Mouse (Mus musculus) adrenal gland, adult 18-20 months (tissue): Measurements from ENCODE around the gene Frmd8. TPM values are rescaled to one million over a fixed set of nuclear protein-coding genes. Genes with fewer than 3 reads are reported as not detected.

Experiments
- DNase-seq, 2 experiments: peaks; one replicate each; pipeline ENCODE4 v3.0.0; 2021 to 2022; ENCODE audit warnings: low spot score in 2 of 2
- long read RNA-seq, 2 experiments: library from polyadenylated mRNA; stranded (forward); transcript quantifications; one replicate each; pipeline ENCODE4 v2.0.0; 2021
- total RNA-seq, 2 experiments: library from RNA; stranded (reverse); gene quantifications; 1 replicate in 1 of 2; 2 replicates in 1 of 2; pipeline ENCODE4 v1.2.3; 2021

Frmd8 gene
- 10 to 100 TPM; 21.1 to 42.8 TPM for total RNA-seq
- long read RNA-seq, experiment 1, full-length matches to known transcripts, result 53 of 63 reads
- long read RNA-seq, experiment 1, partial matches to known transcripts, result 2 of 63 reads
- long read RNA-seq, experiment 1, other reads (novel, unspliced or antisense), result 8 of 63 reads
- long read RNA-seq, experiment 2, full-length matches to known transcripts, result 134 of 206 reads
- long read RNA-seq, experiment 2, partial matches to known transcripts, result 47 of 206 reads
- long read RNA-seq, experiment 2, other reads (novel, unspliced or antisense), result 25 of 206 reads

DNA sequence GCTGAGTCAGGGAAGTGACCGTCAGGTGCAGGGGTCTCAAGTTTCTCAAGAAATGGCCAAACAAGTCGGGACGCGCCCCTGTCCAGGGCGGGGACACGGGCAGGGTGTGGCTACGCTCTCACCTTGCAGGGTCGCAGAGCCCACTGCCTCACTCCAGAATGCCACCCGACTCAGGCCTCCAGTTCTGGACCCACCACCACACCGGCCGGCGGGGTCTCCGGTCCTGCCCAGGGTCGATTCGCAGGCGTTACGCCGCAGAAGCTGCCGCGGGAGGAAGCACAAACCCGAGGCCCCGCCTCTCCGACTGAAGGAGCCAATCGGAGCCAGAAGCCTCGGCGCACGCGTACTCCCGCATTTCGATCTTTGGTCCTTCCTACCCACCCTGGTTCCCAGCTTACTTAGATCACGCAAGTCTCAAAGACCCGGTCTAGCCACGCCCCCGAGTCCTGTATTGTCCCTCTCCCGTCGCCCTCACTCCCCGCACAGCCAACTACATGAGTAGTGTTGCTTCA lies at the start of gene Frmd8:
TSS of gene Frmd8 (minus strand) at position 306 of the 512 bp plus-strand sequence.
- DNase-seq, result peak; percentile 90 to 91

DNA sequence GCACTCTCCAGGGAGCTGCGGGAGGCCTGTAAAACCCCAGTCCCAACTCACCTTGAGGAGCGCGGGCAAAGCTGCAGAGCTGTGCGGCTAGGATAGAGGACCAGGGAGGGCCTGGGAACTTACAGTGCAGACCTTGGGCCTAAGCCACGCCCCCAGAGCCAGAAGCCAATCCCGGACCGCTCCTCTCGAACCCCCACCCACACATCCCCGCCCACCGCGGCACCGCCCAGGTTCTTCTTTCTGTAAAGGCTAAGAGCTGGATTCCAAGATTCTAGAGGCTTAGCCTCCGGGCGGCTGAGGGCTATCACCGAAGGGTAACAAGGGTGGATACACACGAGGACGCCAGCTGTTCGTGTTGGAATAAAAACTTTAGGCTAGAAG lies 49.6 kb upstream of the Frmd8 start, which contains the start of gene Cdc42ep2:
TSS of gene Cdc42ep2 (minus strand) at position 104 of the 381 bp plus-strand sequence.
- peak; percentile 94 to 95 for DNase-seq

DNA sequence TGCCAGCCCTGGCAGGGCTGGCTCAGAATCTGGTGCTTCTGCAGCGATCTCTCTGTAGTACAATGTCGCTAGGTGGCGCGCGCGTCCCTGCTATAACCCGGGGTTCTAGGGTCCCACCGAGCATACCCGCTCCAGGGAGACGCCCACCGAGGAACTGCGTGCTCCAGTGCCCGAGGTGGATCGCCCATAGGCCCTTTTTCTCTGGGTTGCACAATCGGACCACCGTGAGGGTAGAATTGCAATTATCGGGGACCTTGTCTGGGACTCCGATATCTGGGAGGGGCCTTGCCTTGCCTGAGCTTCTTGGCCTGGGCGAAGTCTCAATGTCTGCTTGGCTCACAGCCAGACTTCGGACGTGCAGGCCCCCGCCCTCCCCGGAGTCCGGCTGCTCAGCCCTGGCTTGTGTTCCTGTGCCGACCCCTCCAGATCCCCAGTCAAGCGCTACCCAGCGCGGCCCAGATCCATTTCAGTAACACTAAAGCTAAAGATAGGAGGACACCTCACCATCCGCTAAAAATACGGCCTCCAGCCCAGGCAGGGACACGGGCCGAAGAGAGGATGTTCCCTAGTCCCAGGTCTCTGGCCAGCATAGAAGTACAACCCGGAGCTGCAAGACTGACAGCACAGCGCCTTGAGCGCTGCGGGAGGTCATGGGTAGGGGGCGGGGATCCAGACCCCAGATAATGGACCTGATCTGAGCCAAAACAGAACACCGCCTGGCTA lies 49.1 kb upstream of the Frmd8 start:
- peak; percentile 85 to 94 for DNase-seq

DNA sequence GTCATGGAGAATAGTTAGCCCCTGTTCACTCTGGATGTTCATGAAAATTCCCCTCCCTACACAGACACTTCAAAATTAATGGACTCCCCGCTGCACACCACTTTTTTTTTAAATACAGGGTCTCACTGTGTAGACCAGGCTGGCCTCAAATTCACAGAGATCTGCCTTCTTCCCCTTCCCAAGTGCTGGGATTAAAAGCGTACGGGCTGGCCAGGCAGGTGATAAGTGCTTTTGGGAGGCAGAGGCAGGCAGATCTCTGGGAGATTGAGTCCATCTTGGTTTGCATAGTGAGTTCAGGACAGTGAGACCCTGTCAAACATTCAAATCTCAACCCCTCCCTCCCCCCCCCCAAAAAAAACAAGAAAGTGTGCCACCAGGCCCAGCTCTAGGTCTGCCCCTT lies 47.9 kb upstream of the Frmd8 start:
- no peak for DNase-seq

DNA sequence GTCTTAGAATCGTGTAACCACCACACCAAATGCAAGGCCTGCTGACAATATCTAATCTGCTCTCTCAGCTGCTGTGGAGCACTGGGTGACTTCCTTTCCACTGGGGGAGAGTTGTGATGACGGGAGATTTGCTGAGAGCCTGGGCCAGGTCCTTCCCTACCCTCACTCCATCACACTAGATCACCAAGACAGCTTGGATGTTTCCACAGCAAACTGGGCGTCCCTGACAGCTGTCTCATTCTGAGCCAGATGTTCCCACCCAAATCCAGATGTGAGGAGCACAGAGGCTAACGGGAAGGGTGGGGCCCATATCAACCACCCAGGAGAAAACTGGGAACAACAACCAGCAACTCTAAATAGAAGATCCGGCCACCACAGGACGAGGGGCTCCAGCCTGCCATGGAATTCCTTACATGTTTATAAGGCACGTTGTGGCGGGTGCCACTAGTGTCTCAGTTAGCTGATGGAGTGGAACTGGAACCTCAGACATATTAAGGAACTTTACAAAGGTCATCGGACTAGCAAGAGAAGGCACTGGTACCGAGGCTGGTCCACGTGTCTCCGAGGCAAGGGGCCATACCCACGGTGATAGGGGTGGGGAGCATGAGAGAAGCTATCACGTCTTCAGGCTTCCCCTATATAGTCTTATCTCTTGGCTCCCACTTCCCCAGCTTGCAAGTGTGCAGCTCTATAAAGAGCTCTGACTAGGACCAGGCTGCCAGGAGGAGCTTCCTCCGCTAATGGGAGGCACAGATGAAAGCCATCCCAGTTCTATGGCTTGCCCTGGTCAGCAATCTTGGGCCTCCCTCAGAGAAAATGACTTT lies 47.3 kb upstream of the Frmd8 start:
- DNase-seq, result no peak

DNA sequence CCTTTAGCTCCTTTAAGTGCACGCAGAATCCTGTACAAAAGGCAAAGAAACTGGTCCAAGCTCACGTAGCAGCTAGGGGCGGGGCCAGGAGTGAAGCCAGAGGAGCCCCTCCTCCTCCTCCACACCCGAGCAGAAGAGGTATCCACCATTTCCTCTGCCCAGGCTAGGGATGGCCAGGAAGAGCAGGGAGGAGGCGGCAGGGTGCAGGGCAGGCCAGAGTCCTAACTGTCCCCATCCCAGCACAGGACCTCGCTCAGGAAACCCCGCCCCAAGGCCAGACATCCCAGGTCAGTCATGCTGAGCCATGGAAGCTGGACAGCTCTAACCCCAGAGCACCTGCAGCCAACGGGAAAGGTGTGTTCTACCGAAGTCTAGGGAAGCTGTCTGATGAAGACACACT lies 46.6 kb upstream of the Frmd8 start:
- no peak for DNase-seq

DNA sequence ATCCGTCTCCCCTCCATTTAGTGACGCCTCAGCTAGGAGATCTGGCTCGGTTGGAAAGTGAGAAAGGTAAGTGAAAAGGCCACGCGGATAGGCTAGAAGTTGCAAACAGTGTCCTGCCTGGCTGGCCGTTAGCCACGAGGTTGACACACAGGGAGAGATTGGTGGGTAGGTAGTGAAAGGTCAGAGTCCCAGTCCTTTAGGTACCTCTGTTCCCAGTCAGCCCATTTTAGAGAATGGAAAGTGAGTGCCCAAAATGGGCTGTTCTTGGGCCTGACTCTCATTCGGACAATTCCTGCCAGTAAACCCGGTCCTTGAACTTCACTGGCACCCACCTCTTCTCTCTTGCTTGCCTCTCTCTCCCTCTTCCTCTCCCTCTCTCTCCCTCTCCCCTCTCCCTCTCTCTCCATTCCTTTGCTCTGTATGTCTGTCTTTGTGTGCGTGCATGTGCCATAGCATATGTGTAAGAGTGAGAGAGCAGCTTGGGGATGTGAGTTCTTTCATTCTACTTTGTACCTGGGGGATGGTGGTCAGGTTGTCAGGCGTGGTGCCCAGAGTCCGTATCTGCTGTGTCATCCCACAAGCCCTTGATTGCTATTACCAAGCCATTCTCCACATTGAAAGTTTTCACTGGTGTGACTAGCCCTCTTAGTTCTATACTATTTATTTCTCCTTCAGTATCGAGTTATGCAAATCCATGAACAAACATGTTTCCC lies 38.1 kb upstream of the Frmd8 start, which contains the start of gene Dpf2:
TSS of gene Dpf2 (minus strand) at position 4 of the 713 bp plus-strand sequence.
- no peak for DNase-seq

DNA sequence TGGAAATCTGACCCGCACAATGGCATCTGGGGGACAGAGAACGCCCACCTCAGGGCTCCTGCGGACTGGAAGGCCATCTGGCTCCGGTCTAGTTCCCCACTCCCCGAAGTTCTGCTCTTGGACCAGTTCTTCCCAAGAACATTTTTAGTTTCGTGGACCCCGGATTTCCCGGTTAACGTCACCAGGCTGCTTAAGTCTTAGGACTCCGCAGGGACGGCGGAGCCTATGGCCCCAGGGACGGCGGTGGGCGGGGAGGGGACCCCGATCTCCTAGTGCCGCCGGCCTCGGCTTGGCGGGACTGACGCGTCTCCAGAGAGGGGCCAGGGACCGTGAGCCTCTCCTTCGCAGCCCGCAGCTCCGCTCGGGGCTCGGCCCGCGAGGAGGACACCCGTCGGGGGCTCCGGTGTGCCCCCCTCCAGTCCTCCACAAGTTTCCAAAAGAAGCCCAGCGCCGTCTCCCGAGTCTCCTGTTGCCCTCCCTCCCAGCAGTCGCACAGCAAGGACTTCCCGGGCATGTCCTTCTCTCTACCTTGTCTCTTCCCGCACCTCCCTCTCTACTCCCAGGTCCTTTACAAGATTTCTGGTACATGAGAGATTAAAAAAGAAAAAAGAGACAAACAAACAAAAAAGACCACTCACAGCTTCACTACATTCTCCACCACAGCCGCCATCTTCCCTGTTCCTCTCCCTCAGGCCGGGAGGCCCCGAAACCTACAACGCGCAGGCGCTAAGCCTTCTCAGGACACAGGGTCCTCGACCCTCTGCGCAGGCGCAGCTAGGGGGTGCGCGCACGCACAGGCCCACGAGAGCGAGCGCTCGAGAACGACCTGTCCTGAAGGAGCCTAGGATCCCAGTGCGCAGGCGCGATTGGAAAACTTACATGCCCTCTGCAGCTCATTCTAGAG lies 37.3 kb upstream of the Frmd8 start:
- peak; percentile 97 to 98 for DNase-seq

DNA sequence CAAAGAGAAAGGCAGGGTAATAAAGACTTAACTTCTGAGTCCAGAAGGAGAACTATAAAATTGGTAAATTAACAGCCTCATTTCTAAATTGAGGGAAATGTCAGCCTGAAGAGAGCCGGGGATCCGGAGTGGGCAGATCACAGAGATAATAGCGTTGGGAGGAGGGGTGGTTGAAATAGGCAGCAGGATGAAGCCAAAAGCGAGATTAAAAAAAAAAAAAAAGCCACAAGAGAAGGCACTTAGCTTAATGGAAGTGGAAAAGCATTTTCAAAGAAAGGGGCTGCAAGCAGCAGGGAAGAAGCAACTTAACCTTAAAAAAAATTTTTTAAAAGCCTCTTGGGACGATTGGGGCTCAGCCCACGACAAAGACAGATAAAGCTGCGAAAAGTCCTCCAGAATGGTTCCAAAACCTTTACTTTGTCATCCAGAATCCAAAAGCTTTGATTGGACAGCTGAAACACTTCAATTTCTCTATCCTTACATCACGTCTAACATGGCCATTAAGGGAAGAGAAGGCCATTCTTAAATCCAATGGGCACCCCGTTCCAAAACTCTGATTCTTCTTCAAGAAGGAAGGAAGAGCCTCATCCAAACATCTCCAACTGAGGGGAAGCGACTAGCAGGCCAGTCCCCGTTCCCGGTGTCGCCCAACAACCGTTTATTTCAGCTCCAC lies 36.5 kb upstream of the Frmd8 start:
- DNase-seq, result no peak

DNA sequence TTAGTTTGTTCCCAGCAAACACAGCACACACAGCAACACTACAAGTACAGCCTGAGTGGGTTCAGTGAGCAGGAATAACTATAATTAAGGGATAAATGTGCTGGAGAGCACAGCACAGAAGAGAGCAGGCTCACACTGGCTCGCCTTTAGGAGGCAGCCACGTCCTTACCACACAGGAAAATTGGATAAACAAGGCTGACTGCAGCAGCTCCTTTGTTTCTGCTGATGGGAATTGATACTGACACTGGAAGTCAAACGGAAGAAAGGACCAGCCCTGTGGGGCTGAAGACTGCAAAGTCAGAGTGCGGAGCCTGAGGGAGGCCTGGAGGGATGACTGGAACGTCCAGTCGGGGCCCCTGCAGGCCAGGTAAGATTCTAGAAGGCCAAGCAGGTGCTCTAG lies 35.1 kb upstream of the Frmd8 start:
- DNase-seq, result no peak

DNA sequence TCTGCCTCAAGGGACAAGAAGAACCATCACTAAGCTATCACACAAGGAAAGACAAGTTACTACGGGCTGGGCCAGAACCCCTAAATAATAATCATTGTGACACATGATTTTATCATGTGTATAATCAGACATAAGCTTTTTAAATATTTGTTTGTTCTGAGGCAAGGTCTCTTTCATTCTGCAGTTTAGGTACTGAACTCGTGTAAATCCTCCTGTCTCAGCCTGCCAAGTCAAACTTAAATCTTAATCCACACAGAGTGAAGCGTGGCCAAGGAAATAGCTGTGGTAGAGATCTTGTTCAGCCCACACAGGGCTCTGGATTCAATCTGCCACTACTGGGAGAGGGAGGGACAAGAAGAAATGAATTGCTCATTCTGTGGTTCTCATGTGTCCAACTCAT lies 32.2 kb upstream of the Frmd8 start:
- DNase-seq, result no peak

DNA sequence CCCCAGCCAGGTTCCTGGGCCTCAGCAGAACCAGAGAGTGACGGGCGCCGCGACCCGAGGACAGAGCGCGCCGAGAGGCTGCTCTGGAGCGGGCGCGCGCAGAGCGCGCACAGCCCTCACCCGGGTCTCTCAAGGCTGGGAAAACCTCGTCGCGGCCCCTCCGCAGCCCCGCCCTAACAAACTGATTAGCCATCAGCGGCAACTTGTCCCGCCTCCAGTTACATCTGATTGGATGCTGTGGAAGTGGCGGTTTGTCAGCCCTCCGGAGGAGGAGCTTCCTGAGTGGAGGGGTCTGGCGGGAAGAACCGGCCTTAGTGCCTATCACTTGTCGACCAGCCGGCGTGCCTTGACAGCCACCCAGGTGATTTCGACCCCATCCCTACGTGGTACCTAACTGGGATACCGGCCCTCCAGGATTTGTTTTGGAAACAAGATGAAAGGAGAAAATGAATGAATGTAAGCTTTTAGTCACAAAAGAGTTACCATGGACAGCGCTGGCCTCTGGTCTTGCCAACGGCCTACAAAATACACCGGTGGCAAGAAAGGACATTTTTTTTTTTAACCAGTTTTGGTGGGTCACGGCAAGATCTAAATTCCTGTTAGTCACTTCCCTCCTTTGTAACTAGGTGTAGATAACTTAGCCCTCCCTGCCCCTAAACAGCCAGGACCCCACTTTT lies 19.1 kb upstream of the Frmd8 start, which contains the start of gene Tigd3:
TSS of gene Tigd3 (minus strand) at position 148 of the 677 bp plus-strand sequence.
- peak; percentile 85 to 87 for DNase-seq

DNA sequence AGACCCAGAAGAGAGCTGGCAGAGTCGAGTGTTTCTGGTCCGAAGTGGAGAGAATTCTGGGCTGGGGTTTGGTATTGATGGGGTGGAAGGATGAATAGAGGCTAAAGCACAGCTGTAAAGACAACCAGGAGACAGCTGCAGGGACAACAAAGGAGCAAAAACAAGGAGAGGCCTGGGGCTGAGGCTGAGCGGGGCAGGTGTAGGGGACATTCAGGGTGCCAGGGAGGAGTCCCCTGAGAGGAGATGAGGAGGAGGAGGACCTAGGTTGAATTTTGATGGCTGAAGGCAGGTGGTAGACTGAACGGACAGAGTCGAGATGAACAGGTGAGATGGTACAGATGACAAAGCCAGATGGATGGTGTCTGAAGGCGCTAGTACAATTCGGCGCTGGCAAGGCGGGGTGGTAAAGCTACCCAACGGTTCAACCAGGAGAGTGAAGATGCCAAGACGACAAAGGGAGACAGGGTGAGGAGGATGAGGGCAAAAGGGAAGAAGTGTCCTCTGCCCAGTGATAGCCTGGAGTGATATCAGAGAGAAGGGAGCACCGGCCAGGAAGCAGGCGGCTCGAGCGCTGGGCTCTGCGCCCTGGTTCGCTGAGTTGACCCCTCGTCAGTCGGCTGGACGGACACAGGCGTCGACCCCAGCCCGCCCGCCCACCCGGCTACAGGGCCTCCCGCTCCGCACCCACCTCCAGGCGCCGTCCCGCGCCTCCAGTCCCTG lies 18.4 kb upstream of the Frmd8 start:
- no peak for DNase-seq

DNA sequence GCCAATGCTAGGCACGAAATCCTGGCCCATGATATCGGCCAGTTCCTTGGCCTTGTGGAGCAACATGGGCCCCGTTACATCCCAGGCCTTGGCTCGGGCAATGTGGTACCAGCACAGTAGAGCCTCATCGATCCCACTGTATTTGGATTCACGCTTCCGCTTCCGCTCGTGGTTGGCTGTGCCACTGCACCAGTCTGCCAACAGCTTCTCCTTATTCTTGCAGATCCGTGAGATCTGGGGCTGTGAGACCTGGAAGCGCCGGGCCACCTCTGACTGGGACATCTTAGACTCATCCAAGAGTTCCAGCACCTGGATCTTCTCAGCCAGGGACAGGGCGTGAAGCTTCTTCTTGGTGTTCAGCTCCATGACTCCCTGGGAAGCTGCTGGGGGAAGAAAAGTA lies 17.7 kb upstream of the Frmd8 start:
- DNase-seq, result no peak

DNA sequence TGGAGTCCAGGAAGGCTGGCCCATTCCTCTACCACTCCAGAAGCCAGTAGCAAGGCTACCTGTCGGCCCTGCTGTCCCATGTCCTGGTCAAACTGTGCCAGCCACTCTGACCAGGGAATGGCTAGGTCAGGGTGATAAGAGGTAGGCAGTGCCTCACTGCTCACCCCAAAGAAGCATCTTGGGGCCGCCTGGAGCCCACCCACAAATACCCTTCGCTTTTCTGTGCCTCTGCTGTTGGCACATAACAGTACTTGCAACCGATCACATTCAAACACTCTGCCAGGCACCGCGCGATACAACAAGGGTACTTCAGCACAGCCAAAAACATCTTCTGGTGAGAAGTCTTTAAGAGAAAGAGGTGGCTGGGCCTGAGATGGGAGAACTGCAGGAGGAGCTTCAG lies 17.2 kb upstream of the Frmd8 start:
- DNase-seq, result no peak

DNA sequence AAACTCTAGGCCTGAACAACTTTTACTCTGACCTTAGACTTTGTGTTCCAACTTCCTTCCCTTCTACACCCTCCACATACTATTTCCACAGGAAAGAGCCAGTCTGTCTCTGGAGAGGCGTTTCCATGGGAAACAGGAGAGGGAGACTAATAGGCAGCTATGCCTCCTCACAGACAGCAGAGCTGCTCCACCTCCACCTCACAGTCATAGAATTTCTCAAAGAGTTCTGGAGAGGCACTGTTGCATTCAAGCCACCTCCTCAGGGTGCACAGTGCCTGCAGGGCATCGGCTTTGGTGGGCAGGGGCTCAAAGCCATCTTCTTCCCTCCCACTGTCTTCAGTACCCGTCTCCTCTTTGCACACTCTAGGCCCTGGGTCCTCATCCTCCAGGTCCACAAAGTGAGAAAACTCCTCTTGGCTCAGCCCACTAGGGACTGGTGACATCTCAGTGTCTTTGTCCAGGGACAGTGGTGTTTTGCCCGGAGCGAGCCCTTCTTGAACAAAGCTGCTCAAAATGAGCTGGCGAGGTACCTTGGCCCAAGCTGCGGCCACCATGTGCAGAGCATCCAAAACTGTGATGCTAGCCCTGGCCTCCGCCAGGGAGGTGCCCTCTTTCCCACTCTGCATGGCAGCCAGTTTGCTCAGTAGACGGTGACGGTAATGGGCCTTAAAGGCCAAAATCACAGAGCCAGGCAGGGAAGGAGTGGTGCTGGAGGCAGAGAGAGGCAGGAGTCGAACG lies 16.6 kb upstream of the Frmd8 start:
- no peak for DNase-seq

DNA sequence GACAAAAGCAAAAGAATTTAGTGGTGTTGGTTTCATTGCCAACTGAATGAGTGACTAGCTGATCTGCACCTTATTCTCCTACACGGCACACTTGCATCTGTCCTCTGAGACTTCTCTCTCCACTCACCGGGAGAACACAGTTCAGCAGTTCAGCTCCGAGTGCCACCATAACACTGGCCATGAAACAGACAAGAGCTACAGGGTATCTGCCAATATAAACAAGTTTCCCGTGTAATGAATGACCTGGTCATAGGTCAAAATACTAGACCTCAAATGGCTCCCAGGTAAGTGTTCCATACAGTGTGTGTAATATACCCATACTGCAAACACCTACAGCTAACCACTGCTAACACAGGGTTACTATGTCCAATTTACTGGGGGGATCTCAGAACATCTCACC lies 14.1 kb upstream of the Frmd8 start:
- DNase-seq, result no peak
